Mouse (Mus musculus) lung, embryonic 14.5 days (tissue): ENCODE measurements around the gene Lrmda. TPM values are rescaled to one million over a fixed set of nuclear protein-coding genes. Genes with fewer than 3 reads are reported as not detected.

Source experiments
- ATAC-seq: fragments of 200-750 bp; cut with Nextera tagmentation; 2 replicates; pipeline ENCODE4 v1.8.0; 2017; ENCODE audit warnings: mild to moderate bottlenecking, moderate TSS enrichment, moderate library complexity; ENCODE audit not compliant: insufficient read depth
- DNase-seq: peaks from one replicate; pipeline ENCODE4 v3.0.0-alpha.2; 2015
- H3K27ac ChIP-seq: fragments of 300-500 bp; sonication (generic); 2 replicates; pipeline ENCODE4 v1.5.1; 2014; ENCODE audit warnings: low read depth, mild to moderate bottlenecking, moderate library complexity
- H3K27me3 ChIP-seq: fragments of 300-500 bp; sonication (generic); 2 replicates; pipeline ENCODE4 v1.6.1; 2014; ENCODE audit warnings: low read length, control low read depth; ENCODE audit not compliant: insufficient read depth
- H3K36me3 ChIP-seq: fragments of 300-500 bp; sonication (generic); 2 replicates; pipeline ENCODE4 v1.6.1; 2014; ENCODE audit warnings: control low read depth; ENCODE audit not compliant: insufficient read depth
- H3K4me1 ChIP-seq: fragments of 300-500 bp; sonication (generic); 2 replicates; pipeline ENCODE4 v1.6.1; 2014; ENCODE audit warnings: antibody characterized with exemption, control low read depth; ENCODE audit not compliant: insufficient read depth
- H3K4me2 ChIP-seq: fragments of 300-500 bp; sonication (generic); 2 replicates; pipeline ENCODE4 v1.6.1; 2014; ENCODE audit warnings: mild to moderate bottlenecking
- H3K4me3 ChIP-seq: fragments of 300-500 bp; sonication (generic); 2 replicates; pipeline ENCODE4 v1.5.1; 2014; ENCODE audit warnings: low read depth, low read length
- H3K9ac ChIP-seq: fragments of 300-500 bp; sonication (generic); 2 replicates; pipeline ENCODE4 v1.6.1; 2014
- H3K9me3 ChIP-seq: fragments of 300-500 bp; sonication (generic); 2 replicates; pipeline ENCODE4 v1.6.1; 2016; ENCODE audit warnings: low read depth, low read length, control low read depth
- CTCF ChIP-seq: IDR thresholded peaks from 2 replicates; pipeline ENCODE4 v1.5.1; 2016; ENCODE audit warnings: antibody characterized with exemption, low read depth
- WGBS: fragments of 180-500 bp; shearing (Covaris S2); extraction: QIAGEN DNeasy Blood & Tissue Kit; methylation state at CpG from one replicate; pipeline ENCODE4 v1.1.7; 2014; 5-methylcytosine and 5-hydroxymethylcytosine counted together
- polyA plus RNA-seq: library from polyadenylated mRNA; unstranded; fragments of >200 nt; fragmentation: Nextera tagmentation; extraction: Ambion mirVana; gene quantifications from 2 replicates; pipeline ENCODE4 v1.2.1, GENCODE M21; 2014

Gene Lrmda
- polyA plus RNA-seq, 1 experiment from 2014 or later, result 1.1 TPM

- Histone ChIP-seq H3K36me3 (no peaks in the 10 kb centered on the region), H3K9me3 (no peaks in the 10 kb centered on the region), H3K4me1 (peaks cover 8% of the 10 kb centered on the region; the same call in 1 of the 2 replicates), H3K9ac (no peak overlapping the region), H3K27ac (no peak overlapping the region), H3K4me2 (no peak overlapping the region), H3K27me3 (no peaks in the 10 kb centered on the region), H3K4me3 (no peak overlapping the region)
- WGBS, result 49% methylated on average over 7 of the region's 7 CpGs
- peak; percentile 88 for DNase-seq
- no peak for TF ChIP-seq CTCF
- ATAC-seq, result no peak
These were observed 208.9 kb downstream of the Lrmda start for GRCm38 (mm10) chr14:22228253-22228968.

GRCm38 (mm10) chr14:22240315-22240714 is 220.8 kb downstream of the Lrmda start:
- Histone ChIP-seq H3K27me3 (no peaks in the 10 kb centered on the region), H3K27ac (no peak overlapping the region), H3K9ac (no peak overlapping the region), H3K36me3 (no peaks in the 10 kb centered on the region), H3K4me1 (no peaks in the 10 kb centered on the region), H3K9me3 (no peaks in the 10 kb centered on the region), H3K4me2 (no peak overlapping the region), H3K4me3 (no peak overlapping the region)
- no peak for TF ChIP-seq CTCF
- 81% methylated on average over 3 of the region's 3 CpGs for WGBS
- ATAC-seq, result no peak
- no peak for DNase-seq

GRCm38 (mm10) chr14:22255458-22255857 is 235.9 kb downstream of the Lrmda start:
- no peak for TF ChIP-seq CTCF

GRCm38 (mm10) chr14:22256274-22256673 is 236.8 kb downstream of the Lrmda start:
- Histone ChIP-seq H3K27me3 (no peaks in the 10 kb centered on the region), H3K36me3 (no peaks in the 10 kb centered on the region), H3K9ac (no peak overlapping the region), H3K4me3 (no peak overlapping the region), H3K9me3 (no peaks in the 10 kb centered on the region), H3K4me2 (no peak overlapping the region), H3K27ac (no peak overlapping the region), H3K4me1 (0 out of 2 replicates have a peak, but pooled peaks cover 3% of the 10 kb centered on the region)
- DNase-seq, result no peak
- WGBS, result 84% methylated on average over 12 of the region's 12 CpGs
- TF ChIP-seq CTCF, result no peak
- ATAC-seq, result no peak

More at GRCm38 (mm10) chr14:22255458-22255857, 235.9 kb downstream of the Lrmda start:
- H3K36me3 ChIP-seq, result no peaks in the 10 kb centered on the region
- no peaks in the 10 kb centered on the region for H3K9me3 ChIP-seq
- no peak overlapping the region for H3K27ac ChIP-seq
- H3K27me3 ChIP-seq, result no peaks in the 10 kb centered on the region
- H3K9ac ChIP-seq, result no peak overlapping the region
- ATAC-seq (no peak), DNase-seq (no peak)
- WGBS, result 47% methylated on average over 12 of the region's 12 CpGs
- no peak overlapping the region for H3K4me3 ChIP-seq
- 0 out of 2 replicates have a peak, but pooled peaks cover 3% of the 10 kb centered on the region for H3K4me1 ChIP-seq
- no peak overlapping the region for H3K4me2 ChIP-seq

GRCm38 (mm10) chr14:22259376-22260032 is 240.0 kb downstream of the Lrmda start:
- DNase-seq, result peak; percentile 30
- H3K4me3 ChIP-seq, result no peak overlapping the region
- 0 out of 2 replicates have a peak overlapping the region, but pooled peaks have one; percentile 13 for H3K9ac ChIP-seq
- TF ChIP-seq CTCF, result no peak
- no peaks in the 10 kb centered on the region for H3K36me3 ChIP-seq
- no peak for ATAC-seq
- no peaks in the 10 kb centered on the region for H3K9me3 ChIP-seq
- H3K27ac ChIP-seq, result no peak overlapping the region
- 0 out of 2 replicates have a peak, but pooled peaks cover 3% of the 10 kb centered on the region for H3K4me1 ChIP-seq
- 19% methylated on average over 10 of the region's 10 CpGs for WGBS
- no peak overlapping the region for H3K4me2 ChIP-seq
- H3K27me3 ChIP-seq, result no peaks in the 10 kb centered on the region

DNA sequence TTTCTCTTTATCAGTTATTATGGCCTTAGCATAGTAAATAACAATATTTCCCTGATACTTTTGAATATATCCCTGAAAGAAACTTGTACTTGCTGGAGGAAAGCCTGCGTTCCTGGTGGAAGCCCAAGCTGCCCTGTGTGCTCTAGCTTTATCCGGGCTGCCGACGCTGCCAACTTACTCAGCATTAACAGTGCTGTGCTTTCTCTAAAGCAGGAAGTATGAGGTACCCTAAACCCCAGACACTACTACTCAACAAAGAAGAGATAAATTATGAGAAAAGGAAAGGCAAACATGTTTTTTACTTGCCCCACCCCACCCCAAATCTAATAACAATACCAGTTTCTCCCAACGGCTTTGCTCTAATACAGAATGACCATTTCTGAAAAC is 240.5 kb downstream of the Lrmda start:
- DNase-seq (peak; percentile 32), ATAC-seq (no peak)
- H3K27me3 ChIP-seq, result no peaks in the 10 kb centered on the region
- 0 out of 2 replicates have a peak, but pooled peaks cover 3% of the 10 kb centered on the region for H3K4me1 ChIP-seq
- H3K9ac ChIP-seq, result no peak overlapping the region
- WGBS, result 42% methylated on average over 5 of the region's 5 CpGs
- H3K9me3 ChIP-seq, result no peaks in the 10 kb centered on the region
- no peak overlapping the region for H3K27ac ChIP-seq
- no peak overlapping the region for H3K4me2 ChIP-seq
- no peak overlapping the region for H3K4me3 ChIP-seq
- TF ChIP-seq CTCF, result no peak
- H3K36me3 ChIP-seq, result no peaks in the 10 kb centered on the region

GRCm38 (mm10) chr14:22265229-22265905 is 245.9 kb downstream of the Lrmda start:
- no peaks in the 10 kb centered on the region for H3K27me3 ChIP-seq
- no peak for TF ChIP-seq CTCF
- no peak overlapping the region for H3K27ac ChIP-seq
- no peak overlapping the region for H3K4me3 ChIP-seq
- DNase-seq, result no peak
- ATAC-seq, result no peak
- H3K4me2 ChIP-seq, result no peak overlapping the region
- no peak overlapping the region for H3K9ac ChIP-seq
- no peaks in the 10 kb centered on the region for H3K36me3 ChIP-seq
- H3K4me1 ChIP-seq, result no peaks in the 10 kb centered on the region
- 77% methylated on average over 4 of the region's 4 CpGs for WGBS
- no peaks in the 10 kb centered on the region for H3K9me3 ChIP-seq
